Mouse (Mus musculus): ENCODE data around the gene Lrig1. TPM values are rescaled to one million over a fixed set of nuclear protein-coding genes. Genes with fewer than 3 reads are reported as not detected.
A peak's percentile ranks its signal among the peaks of the same experiment; 100 is the strongest.

The Lrig1 gene
- polyA plus RNA-seq, 1 experiment from 2014 or later = 8.1 TPM

DNA sequence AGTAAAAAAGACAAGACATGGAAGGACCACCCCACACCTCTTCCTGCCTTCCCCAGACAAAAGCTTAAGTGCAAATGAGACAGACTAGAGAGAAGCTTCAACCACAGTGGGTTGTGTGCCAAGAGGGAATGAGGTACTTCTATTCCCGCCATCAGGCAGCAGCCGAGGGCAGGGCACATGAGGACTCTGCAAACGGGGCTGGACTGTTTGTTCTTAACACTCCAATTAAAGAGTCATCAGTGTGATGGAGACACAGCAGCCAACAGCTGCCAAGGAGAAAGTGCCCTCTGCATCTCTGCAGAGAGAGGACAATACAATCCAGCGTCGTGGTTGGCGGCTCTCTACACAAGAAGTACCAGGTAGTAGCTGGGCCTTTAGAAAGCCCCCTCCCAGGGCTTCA, 71.2 kb downstream of the Lrig1 start:
- peak; percentile 24; the same call in 1 of the 2 replicates for TF ChIP-seq EP300 (IDR thresholded peaks at IDR 0.05)
- peak; percentile 10; the same call in 1 of the 2 replicates for TF ChIP-seq CTCF (IDR thresholded peaks at IDR 0.05)
- ATAC-seq = peak; percentile 68

DNA sequence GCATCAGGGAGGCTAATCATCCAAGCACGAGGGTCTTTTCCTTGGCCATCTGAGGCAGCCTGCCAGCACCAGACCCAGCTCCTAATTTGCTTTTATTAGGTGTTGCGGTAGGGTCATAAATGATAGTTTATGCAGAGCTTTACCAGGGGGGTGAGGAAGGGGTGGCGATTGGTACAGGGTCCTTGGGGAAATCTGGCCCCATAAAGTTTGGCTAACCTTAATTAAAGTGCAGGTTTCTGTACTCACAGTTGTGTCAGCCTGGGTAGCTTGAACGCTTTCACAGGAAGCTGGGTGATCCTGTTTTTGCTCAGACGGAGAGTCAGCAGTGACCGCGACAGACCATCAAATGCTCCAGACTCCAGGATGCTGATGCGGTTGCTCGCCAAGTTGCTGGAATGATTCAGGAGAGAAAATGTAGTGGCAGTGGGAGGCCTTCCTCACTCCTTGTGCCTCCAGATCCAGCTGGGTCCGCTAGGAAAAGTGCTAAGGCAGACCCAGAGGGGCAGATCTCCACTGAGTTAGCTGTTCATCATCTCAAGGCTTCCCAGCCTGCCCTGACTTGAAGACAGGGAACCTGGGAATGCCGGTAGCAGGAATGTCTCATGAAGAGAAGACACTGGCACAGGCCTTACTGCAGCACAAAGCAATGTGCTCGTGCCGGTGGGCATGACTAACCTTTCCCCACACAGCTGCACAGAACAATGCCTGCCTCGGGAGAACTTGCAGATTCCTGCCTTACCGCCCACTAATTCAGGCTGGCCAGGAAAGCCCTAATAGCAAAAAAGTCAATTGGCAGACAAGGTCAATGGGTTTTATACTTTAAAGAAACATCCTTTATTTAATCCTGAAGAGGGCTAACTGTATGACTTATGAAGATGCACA, 72.0 kb downstream of the Lrig1 start:
- TF ChIP-seq CTCF (IDR thresholded peaks at IDR 0.05) (no peak), EP300 (IDR thresholded peaks at IDR 0.05) (no peak)
- no peak for DNase-seq (ENCODE audit: low spot score)
- no peak overlapping the region for H3K4me2 ChIP-seq (replicated peaks; ENCODE audit: low read depth, low read length)
- 75% methylated on average over 15 of the region's 15 CpGs for WGBS
- H3K4me1 ChIP-seq (ENCODE audit: insufficient read depth, low read depth, low read length) = no peaks in the 10 kb centered on the region
- ATAC-seq = no peak
- H3K4me3 ChIP-seq (ENCODE audit: low read depth, low read length) = no peak overlapping the region
- no peak overlapping the region for H3K27ac ChIP-seq (ENCODE audit: low read length)
- H3K9ac ChIP-seq (replicated peaks; ENCODE audit: low read depth) = no peak overlapping the region
- no peaks in the 10 kb centered on the region for H3K36me3 ChIP-seq (ENCODE audit: insufficient read depth, low read length)
- no peaks in the 10 kb centered on the region for H3K27me3 ChIP-seq (replicated peaks; ENCODE audit: insufficient read depth, low read length)
- H3K9me3 ChIP-seq (ENCODE audit: low read length) = no peaks in the 10 kb centered on the region

More for the DNA sequence above, 71.2 kb downstream of the Lrig1 start:
- no peaks in the 10 kb centered on the region for H3K4me1 ChIP-seq (ENCODE audit: insufficient read depth, low read depth, low read length)
- H3K4me3 ChIP-seq (ENCODE audit: low read depth, low read length) = no peak overlapping the region
- H3K9ac ChIP-seq (replicated peaks; ENCODE audit: low read depth) = no peak overlapping the region
- peak; percentile 72 for DNase-seq (ENCODE audit: low spot score)
- H3K9me3 ChIP-seq (ENCODE audit: low read length) = no peaks in the 10 kb centered on the region
- H3K27me3 ChIP-seq (replicated peaks; ENCODE audit: insufficient read depth, low read length) = no peaks in the 10 kb centered on the region
- no peak overlapping the region for H3K4me2 ChIP-seq (replicated peaks; ENCODE audit: low read depth, low read length)
- no peak overlapping the region for H3K27ac ChIP-seq (ENCODE audit: low read length)
- no peaks in the 10 kb centered on the region for H3K36me3 ChIP-seq (ENCODE audit: insufficient read depth, low read length)
- 42% methylated on average over 6 of the region's 6 CpGs for WGBS

DNA sequence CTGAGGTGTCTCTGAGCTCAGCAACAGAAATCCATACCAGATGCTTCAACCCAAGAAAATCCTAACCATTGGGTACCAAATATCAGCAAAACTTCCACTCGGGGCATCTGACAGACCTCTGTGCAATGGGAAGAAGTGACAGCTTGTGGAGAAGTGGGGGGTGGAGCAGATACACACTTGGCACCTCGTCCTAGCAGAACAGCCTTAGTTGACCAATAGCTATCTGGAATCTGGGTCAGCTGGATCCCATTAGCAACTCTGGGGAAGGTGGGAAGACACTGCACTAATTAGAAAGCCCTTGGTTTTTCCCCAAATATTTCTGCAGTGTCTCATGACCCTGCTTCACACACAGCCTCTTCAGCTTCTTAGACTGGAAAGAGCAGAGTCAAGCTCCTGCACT, 73.2 kb downstream of the Lrig1 start:
- DNase-seq (ENCODE audit: low spot score) = no peak

DNA sequence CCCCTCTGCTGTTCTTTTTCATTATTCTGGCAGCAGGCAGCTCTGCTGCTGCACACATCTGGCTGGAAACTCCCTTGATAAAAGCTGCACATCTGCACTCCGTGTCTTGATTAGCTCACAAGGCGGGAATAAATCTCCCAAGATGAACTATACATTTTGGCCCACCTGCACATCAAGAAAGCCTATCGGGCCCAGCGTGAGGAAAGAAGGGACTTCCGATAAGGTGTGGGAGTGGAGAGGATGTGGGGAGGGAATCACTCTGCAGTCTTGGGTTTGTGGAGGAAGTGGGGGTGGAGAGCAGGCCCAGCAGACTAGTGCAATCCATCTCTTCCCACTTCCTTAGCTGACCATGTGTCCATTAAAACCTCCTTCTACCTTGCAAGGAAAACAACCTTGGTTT, 74.1 kb downstream of the Lrig1 start:
- Histone ChIP-seq H3K36me3 (ENCODE audit: insufficient read depth, low read length) (peaks cover 7% of the 10 kb centered on the region; the same call in 1 of the 2 replicates), H3K9ac (replicated peaks; ENCODE audit: low read depth) (no peak overlapping the region), H3K4me3 (ENCODE audit: low read depth, low read length) (no peak overlapping the region), H3K27ac (ENCODE audit: low read length) (no peak overlapping the region), H3K9me3 (ENCODE audit: low read length) (no peaks in the 10 kb centered on the region), H3K27me3 (replicated peaks; ENCODE audit: insufficient read depth, low read length) (no peaks in the 10 kb centered on the region), H3K4me2 (replicated peaks; ENCODE audit: low read depth, low read length) (no peak overlapping the region), H3K4me1 (ENCODE audit: insufficient read depth, low read depth, low read length) (no peaks in the 10 kb centered on the region)
- ATAC-seq (no peak), DNase-seq (ENCODE audit: low spot score) (no peak)
- no peak for TF ChIP-seq CTCF (IDR thresholded peaks at IDR 0.05)
- TF ChIP-seq EP300 (IDR thresholded peaks at IDR 0.05) = no peak
- 62% methylated on average over 5 of the region's 5 CpGs for WGBS

More for the DNA sequence above, 73.2 kb downstream of the Lrig1 start:
- WGBS = 58% methylated on average over 2 of the region's 2 CpGs
- Histone ChIP-seq H3K4me3 (ENCODE audit: low read depth, low read length) (no peak overlapping the region), H3K4me1 (ENCODE audit: insufficient read depth, low read depth, low read length) (no peaks in the 10 kb centered on the region), H3K27me3 (replicated peaks; ENCODE audit: insufficient read depth, low read length) (no peaks in the 10 kb centered on the region), H3K9me3 (ENCODE audit: low read length) (no peaks in the 10 kb centered on the region), H3K4me2 (replicated peaks; ENCODE audit: low read depth, low read length) (no peak overlapping the region), H3K9ac (replicated peaks; ENCODE audit: low read depth) (no peak overlapping the region), H3K27ac (ENCODE audit: low read length) (no peak overlapping the region), H3K36me3 (ENCODE audit: insufficient read depth, low read length) (peaks cover 7% of the 10 kb centered on the region; the same call in 1 of the 2 replicates)
- no peak for ATAC-seq
- TF ChIP-seq EP300 (IDR thresholded peaks at IDR 0.05) (no peak), CTCF (IDR thresholded peaks at IDR 0.05) (no peak)

DNA sequence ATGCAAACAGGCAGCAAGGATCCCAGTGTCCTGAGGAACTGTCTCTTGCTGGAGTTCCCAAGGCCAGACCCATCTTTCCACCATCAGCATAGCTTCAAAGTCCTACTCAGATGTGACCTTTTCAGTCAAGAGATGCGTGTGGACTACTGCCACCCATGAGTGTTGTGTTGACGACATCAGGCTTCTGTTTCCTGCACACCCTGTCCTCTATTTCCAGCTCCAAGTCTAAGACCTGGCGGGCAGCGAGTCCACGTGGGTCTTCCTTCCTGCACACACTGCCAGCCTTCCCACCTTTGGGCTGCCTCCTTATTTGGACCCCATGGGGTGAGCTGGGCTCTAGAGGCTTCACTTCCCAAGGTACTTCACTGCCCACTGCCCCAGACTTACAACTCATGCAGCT, 75.4 kb downstream of the Lrig1 start:
- 75% methylated on average over 5 of the region's 5 CpGs for WGBS
- Histone ChIP-seq H3K4me2 (replicated peaks; ENCODE audit: low read depth, low read length) (no peak overlapping the region), H3K4me3 (ENCODE audit: low read depth, low read length) (no peak overlapping the region), H3K9me3 (ENCODE audit: low read length) (no peaks in the 10 kb centered on the region), H3K9ac (replicated peaks; ENCODE audit: low read depth) (no peak overlapping the region), H3K4me1 (ENCODE audit: insufficient read depth, low read depth, low read length) (no peaks in the 10 kb centered on the region), H3K27me3 (replicated peaks; ENCODE audit: insufficient read depth, low read length) (no peaks in the 10 kb centered on the region), H3K36me3 (ENCODE audit: insufficient read depth, low read length) (peaks cover 7% of the 10 kb centered on the region; the same call in 1 of the 2 replicates), H3K27ac (ENCODE audit: low read length) (no peak overlapping the region)
- DNase-seq (ENCODE audit: low spot score) (no peak), ATAC-seq (no peak)
- TF ChIP-seq EP300 (IDR thresholded peaks at IDR 0.05) (no peak), CTCF (IDR thresholded peaks at IDR 0.05) (no peak)

DNA sequence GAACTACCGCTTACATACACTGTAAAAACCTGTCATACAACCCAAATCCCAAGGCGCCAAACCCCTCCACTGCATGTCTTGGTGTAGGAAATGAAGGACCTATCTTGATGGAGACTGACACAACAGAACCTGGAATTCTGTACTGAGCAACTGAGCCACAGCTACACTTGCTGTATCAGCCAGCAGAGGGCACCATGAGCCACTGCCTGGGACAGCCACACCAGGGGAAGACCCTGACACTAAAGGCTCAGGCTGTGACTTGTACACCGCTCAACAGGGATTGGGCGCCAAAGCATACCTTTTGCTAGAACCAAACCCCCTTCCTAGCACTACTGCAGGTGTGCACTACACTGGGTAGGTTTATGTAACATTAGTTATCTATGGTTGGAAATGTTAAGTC, 77.0 kb downstream of the Lrig1 start:
- Histone ChIP-seq H3K27ac (ENCODE audit: low read length) (no peak overlapping the region), H3K4me3 (ENCODE audit: low read depth, low read length) (no peak overlapping the region), H3K9me3 (ENCODE audit: low read length) (no peaks in the 10 kb centered on the region), H3K36me3 (ENCODE audit: insufficient read depth, low read length) (peaks cover 10% of the 10 kb centered on the region; the same call in 1 of the 2 replicates), H3K4me1 (ENCODE audit: insufficient read depth, low read depth, low read length) (no peaks in the 10 kb centered on the region), H3K4me2 (replicated peaks; ENCODE audit: low read depth, low read length) (no peak overlapping the region), H3K9ac (replicated peaks; ENCODE audit: low read depth) (no peak overlapping the region), H3K27me3 (replicated peaks; ENCODE audit: insufficient read depth, low read length) (no peaks in the 10 kb centered on the region)
- ATAC-seq (peak; percentile 58; the same call in 1 of the 2 replicates), DNase-seq (ENCODE audit: low spot score) (peak; percentile 57)
- TF ChIP-seq CTCF (IDR thresholded peaks at IDR 0.05) = peak; percentile 97
- no peak for TF ChIP-seq EP300 (IDR thresholded peaks at IDR 0.05)
- 79% methylated on average over 4 of the region's 4 CpGs for WGBS

All from lung, postnatal 0 days (tissue).